Mouse (Mus musculus): ENCODE data around the gene Pelo. TPM values are rescaled to one million over a fixed set of nuclear protein-coding genes. Genes with fewer than 3 reads are reported as not detected.

Pelo gene
- polyA plus RNA-seq, 1 experiment from 2014 or later: 7.0 TPM

Other genes starting within 250 kb of the Pelo start
- 2.4 and 3.7 TPM in 2 replicates for gene Itga2, start 158.1 kb downstream of the Pelo start, polyA plus RNA-seq (2014; fragmentation: Nextera tagmentation; extraction: Ambion mirVana)
- 5.7 and 9.3 TPM in 2 replicates for gene Gm49395, start 11.7 kb upstream of the Pelo start, polyA plus RNA-seq (2014; fragmentation: Nextera tagmentation; extraction: Ambion mirVana)
- gene Itga1, start 11.8 kb upstream of the Pelo start, polyA plus RNA-seq (2014; fragmentation: Nextera tagmentation; extraction: Ambion mirVana): 10.0 and 21.0 TPM in 2 replicates